Mouse (Mus musculus): ENCODE measurements around the gene Man1a.

GRCm38 (mm10) chr10:53917517-53917916 is 158.9 kb downstream of the Man1a start:
- TF ChIP-seq POLR2A (IDR thresholded peaks at IDR 0.05; ENCODE audit: low read depth, low read length): no peak
- TF ChIP-seq CTCF (IDR thresholded peaks at IDR 0.05; ENCODE audit: extremely low read depth, insufficient read depth, insufficient read length, insufficient replicate concordance): no peak

All from spleen, adult 2 months (tissue).